Mouse (Mus musculus) midbrain, embryonic 13.5 days (tissue): ENCODE measurements around the gene Rimklb. TPM values are rescaled to one million over a fixed set of nuclear protein-coding genes. Genes with fewer than 3 reads are reported as not detected.
"Not testable (repeated sequence)": the region's sequence is repeated elsewhere in the genome, so short reads cannot be mapped to it uniquely, and the experiment has no call there.

ENCODE experiments used
- ATAC-seq: fragments of 200-750 bp; cut with Nextera tagmentation; 2 replicates; pipeline ENCODE4 v1.8.0; 2017; ENCODE audit warnings: mild to moderate bottlenecking, moderate TSS enrichment, moderate library complexity
- H3K27ac ChIP-seq: fragments of 300-500 bp; sonication (generic); 2 replicates; pipeline ENCODE4 v1.5.1; 2015; ENCODE audit warnings: inconsistent platforms, mild to moderate bottlenecking, moderate library complexity
- H3K27me3 ChIP-seq: fragments of 300-500 bp; sonication (generic); 2 replicates; pipeline ENCODE4 v1.6.1; 2015; ENCODE audit warnings: mild to moderate bottlenecking, inconsistent platforms
- H3K36me3 ChIP-seq: fragments of 300-500 bp; sonication (generic); 2 replicates; pipeline ENCODE4 v1.6.1; 2015; ENCODE audit warnings: mild to moderate bottlenecking, inconsistent platforms
- H3K4me1 ChIP-seq: fragments of 300-500 bp; sonication (generic); replicated peaks from 2 replicates; pipeline ENCODE4 v1.6.1; 2015; ENCODE audit warnings: inconsistent platforms
- H3K4me2 ChIP-seq: fragments of 300-500 bp; sonication (generic); replicated peaks from 2 replicates; pipeline ENCODE4 v1.6.1; 2015; ENCODE audit warnings: moderate library complexity, mild to moderate bottlenecking, inconsistent platforms
- H3K4me3 ChIP-seq: fragments of 300-500 bp; sonication (generic); replicated peaks from 2 replicates; pipeline ENCODE4 v1.5.1; 2015; ENCODE audit warnings: mild to moderate bottlenecking, inconsistent platforms
- H3K9ac ChIP-seq: fragments of 300-500 bp; sonication (generic); replicated peaks from 2 replicates; pipeline ENCODE4 v1.6.1; 2015; ENCODE audit warnings: mild to moderate bottlenecking, inconsistent platforms
- H3K9me3 ChIP-seq: fragments of 300-500 bp; sonication (generic); 2 replicates; pipeline ENCODE4 v1.6.1; 2016; ENCODE audit warnings: mild to moderate bottlenecking, inconsistent platforms
- WGBS: fragments of 180-500 bp; shearing (Covaris S2); methylation state at CpG from one replicate; pipeline ENCODE4 v1.1.7; 2015; 5-methylcytosine and 5-hydroxymethylcytosine counted together
- polyA plus RNA-seq: library from polyadenylated mRNA; unstranded; fragments of >200 nt; fragmentation: Nextera tagmentation; extraction: Ambion mirVana; gene quantifications from 2 replicates; pipeline ENCODE4 v1.2.1, GENCODE M21; 2015

Gene Rimklb
- polyA plus RNA-seq, 1 experiment from 2014 or later: 98.2 TPM

DNA sequence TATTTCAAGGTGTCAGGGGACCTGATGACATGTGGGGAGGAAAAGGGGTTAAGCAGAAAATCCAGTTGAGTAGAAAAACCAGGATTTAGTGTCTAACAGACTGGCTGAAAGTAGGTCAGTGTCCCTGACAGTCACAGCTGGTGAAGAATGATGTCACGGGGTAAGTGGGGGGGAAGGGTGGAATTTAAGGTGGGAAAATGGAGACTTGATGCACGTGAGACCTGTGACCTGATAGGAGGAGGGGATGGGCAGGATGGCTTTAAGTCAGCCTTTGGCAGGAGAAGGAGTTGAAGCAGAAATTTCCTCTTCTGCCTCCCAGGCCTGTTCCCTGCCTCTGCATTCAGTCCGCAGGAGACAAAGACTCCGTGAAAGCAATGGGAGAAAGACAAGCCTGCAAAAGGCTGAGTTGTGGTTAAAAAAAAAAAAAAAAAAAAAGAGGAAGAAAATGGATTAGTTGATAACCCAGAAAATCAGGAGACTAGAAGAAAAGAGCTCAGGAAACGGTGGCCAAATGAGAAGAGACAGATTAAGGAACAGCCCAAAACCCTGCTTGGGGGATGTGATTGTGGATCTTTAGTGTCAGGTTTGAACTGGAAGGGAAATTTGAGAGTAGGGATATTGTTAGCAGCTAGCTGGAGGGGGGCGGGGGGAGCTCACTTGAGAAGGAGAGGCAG lies 4.6 kb downstream of the Rimklb start:
- H3K36me3 ChIP-seq: no peaks in the 10 kb centered on the region
- H3K4me1 ChIP-seq: peaks cover 54% of the 10 kb centered on the region
- H3K27me3 ChIP-seq: peaks cover 3% of the 10 kb centered on the region; the same call in 1 of the 2 replicates
- H3K9ac ChIP-seq: no peak overlapping the region
- no peak for ATAC-seq
- no peak overlapping the region for H3K4me3 ChIP-seq
- no peak overlapping the region for H3K4me2 ChIP-seq
- H3K27ac ChIP-seq: peak overlapping the region; percentile 83
- 17% methylated on average over 6 of the region's 6 CpGs for WGBS
- no peaks in the 10 kb centered on the region for H3K9me3 ChIP-seq

DNA sequence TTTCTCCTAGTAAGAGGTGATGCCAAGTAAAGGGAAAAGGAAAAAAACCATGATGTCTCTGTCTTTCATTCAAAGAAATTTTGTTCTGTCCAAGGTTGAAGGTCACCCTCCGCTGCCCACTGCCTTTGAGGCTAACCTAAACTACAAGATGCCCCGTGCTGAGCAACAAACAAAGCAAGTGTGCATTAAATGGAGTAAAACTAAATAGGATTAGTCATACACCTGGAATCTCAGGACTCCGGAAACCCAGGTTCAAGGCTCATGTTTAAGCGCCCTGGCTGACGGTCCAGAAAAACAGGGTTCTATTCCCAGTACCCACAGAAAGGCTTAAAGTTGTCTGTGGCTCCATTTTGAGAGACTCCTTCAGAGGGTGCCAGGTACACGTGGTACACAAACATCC lies 6.1 kb downstream of the Rimklb start:
- H3K9ac ChIP-seq: no peak overlapping the region
- H3K4me2 ChIP-seq: peak overlapping the region; percentile 58
- H3K27me3 ChIP-seq: peaks cover 3% of the 10 kb centered on the region; the same call in 1 of the 2 replicates
- H3K4me1 ChIP-seq: peaks cover 54% of the 10 kb centered on the region
- no peaks in the 10 kb centered on the region for H3K36me3 ChIP-seq
- WGBS: 11% methylated on average over 6 of the region's 6 CpGs
- no peak for ATAC-seq
- no peaks in the 10 kb centered on the region for H3K9me3 ChIP-seq
- H3K4me3 ChIP-seq: no peak overlapping the region
- no peak overlapping the region for H3K27ac ChIP-seq

DNA sequence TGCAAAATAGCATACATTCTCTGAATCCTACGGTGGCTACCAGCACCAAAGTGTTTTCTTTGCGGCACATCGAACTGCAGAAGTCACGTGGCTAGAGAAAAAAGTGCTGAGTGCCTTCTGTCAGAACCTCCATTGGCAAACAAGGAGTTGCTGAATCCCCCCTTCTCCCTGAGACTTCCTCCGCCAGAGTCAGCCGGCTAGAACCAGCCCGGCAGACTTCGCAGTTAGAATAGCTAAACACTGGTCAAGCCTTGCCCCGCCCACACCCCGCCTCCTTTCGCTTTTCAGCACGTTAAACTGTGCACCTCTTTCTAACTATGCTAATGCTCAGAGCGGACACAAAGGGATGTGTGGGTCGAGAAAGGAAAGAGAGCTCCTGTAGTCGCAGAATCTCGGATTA lies 7.0 kb downstream of the Rimklb start:
- H3K4me1 ChIP-seq: peaks cover 49% of the 10 kb centered on the region
- H3K36me3 ChIP-seq: no peaks in the 10 kb centered on the region
- peak overlapping the region; percentile 56 for H3K9ac ChIP-seq
- peak overlapping the region; percentile 39 for H3K4me3 ChIP-seq
- no peaks in the 10 kb centered on the region for H3K9me3 ChIP-seq
- H3K27me3 ChIP-seq: peaks cover 3% of the 10 kb centered on the region; the same call in 1 of the 2 replicates
- peak overlapping the region; percentile 81 for H3K27ac ChIP-seq
- H3K4me2 ChIP-seq: peak overlapping the region; percentile 58
- WGBS: under 1% methylated on average over 16 of the region's 16 CpGs
- peak; percentile 80 for ATAC-seq

DNA sequence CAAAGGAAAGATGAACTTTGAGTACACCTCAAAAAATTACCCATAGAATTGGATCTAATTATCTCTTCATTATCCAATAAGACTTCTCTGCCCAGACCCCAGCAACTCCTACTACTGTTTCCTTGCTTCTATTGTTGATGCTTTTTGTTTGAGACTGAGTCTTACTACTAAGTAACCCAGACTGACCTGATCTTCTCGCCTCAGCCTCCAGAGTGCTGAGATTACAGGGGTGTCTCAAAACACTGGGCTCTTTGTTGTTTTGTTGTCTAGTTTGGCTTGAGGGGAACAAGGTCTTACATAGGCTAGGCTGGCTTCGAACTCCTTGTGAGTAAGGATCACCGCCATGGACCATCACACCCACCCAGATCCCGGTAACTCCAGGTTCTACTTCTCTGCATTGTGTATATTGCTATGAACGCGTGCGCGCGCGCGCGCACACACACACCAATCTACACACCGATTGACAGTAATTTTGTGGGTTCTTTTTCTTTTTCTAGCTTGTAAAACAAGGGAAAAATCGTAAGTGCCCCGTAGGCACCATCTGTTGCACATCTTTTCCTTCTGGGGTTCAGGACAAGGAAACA lies 7.5 kb downstream of the Rimklb start:
- H3K4me3 ChIP-seq: peak overlapping the region; percentile 39
- ATAC-seq: no peak
- H3K4me2 ChIP-seq: peak overlapping the region; percentile 58
- H3K27me3 ChIP-seq: peaks cover 3% of the 10 kb centered on the region; the same call in 1 of the 2 replicates
- H3K9me3 ChIP-seq: no peaks in the 10 kb centered on the region
- no peaks in the 10 kb centered on the region for H3K36me3 ChIP-seq
- peaks cover 45% of the 10 kb centered on the region for H3K4me1 ChIP-seq
- H3K9ac ChIP-seq: peak overlapping the region; percentile 56
- WGBS: 28% methylated on average over 15 of the region's 15 CpGs
- H3K27ac ChIP-seq: peak overlapping the region; percentile 81

- H3K9me3 ChIP-seq: no peaks in the 10 kb centered on the region
- H3K27me3 ChIP-seq: no peaks in the 10 kb centered on the region
- H3K27ac ChIP-seq: peak overlapping the region; percentile 96
- peak overlapping the region; percentile 85 for H3K9ac ChIP-seq
- peak overlapping the region; percentile 55 for H3K4me2 ChIP-seq
- peak; percentile 95 for ATAC-seq
- no peaks in the 10 kb centered on the region for H3K36me3 ChIP-seq
- H3K4me1 ChIP-seq: peaks cover 32% of the 10 kb centered on the region
- peak overlapping the region; percentile 72 for H3K4me3 ChIP-seq
- under 1% methylated on average over 61 of the region's 111 CpGs for WGBS
Measured at GRCm38 (mm10) chr6:122486297-122487117, 12.1 kb downstream of the Rimklb start.

DNA sequence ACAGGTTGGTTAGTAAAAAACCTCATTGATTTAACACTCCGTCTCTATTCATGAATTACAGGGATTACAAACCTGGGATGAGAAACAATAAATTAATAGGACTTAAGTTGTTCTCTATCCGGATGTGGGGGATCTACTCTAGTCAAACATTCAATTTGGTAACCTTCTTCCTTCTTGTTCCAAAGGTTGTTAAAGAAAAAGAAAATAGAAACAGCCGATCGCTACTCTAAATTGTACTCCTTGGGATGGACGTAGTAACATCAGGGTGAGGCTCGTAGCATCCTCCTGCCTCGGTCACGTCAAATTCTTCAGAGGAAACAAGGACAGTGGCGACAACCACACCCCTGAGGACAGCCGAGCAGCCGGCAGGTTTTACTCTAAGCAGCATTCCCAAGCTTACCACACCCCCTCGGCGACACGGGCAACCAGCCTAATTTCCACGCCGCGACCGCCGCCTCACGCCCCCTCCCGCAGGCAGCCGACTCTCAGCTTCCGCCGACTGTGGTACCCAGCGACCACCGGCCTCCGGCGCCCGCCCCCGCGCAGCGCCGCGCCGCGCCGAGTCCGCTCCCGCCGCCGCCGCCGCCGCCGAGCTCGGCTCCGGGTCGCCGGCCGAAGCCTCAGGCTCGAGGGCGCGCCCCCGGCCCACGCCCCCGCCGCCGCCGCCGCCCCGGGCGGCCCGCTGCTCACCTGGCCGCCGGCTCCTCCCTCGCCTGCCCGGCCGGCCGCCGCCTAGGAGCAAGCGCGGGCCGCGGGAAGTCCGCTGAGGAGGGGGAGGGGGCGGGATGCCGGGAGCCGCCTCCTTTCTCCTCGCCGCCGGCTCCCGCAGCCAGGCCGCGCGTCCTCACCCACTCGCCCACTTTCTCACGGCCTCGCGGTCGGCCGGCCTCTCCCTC lies 12.9 kb downstream of the Rimklb start:
- Histone ChIP-seq H3K9me3 (no peaks in the 10 kb centered on the region), H3K36me3 (no peaks in the 10 kb centered on the region), H3K27me3 (no peaks in the 10 kb centered on the region), H3K4me2 (peak overlapping the region; percentile 55), H3K4me1 (peaks cover 25% of the 10 kb centered on the region), H3K27ac (peak overlapping the region; percentile 96), H3K9ac (peak overlapping the region; percentile 85), H3K4me3 (peak overlapping the region; percentile 72)
- peak; percentile 57 for ATAC-seq
- WGBS: 2% methylated on average over 69 of the region's 91 CpGs

- H3K9ac ChIP-seq: no peak overlapping the region
Measured at GRCm38 (mm10) chr6:122478062-122478461, 20.5 kb downstream of the Rimklb start.

GRCm38 (mm10) chr6:122471461-122471860 lies 27.1 kb downstream of the Rimklb start:
- not testable (repeated sequence) for H3K27ac ChIP-seq, H3K27me3 ChIP-seq, H3K4me2 ChIP-seq, H3K4me3 ChIP-seq, H3K9ac ChIP-seq, H3K9me3 ChIP-seq, H3K4me1 ChIP-seq, ATAC-seq
- 97% methylated on average over 3 of the region's 3 CpGs for WGBS
- peaks cover 59% of the 10 kb centered on the region for H3K36me3 ChIP-seq

More at GRCm38 (mm10) chr6:122478062-122478461, 20.5 kb downstream of the Rimklb start:
- no peak overlapping the region for H3K4me2 ChIP-seq
- H3K9me3 ChIP-seq: no peaks in the 10 kb centered on the region
- ATAC-seq: no peak
- H3K27ac ChIP-seq: no peak overlapping the region
- no peak overlapping the region for H3K4me3 ChIP-seq
- H3K4me1 ChIP-seq: peaks cover 19% of the 10 kb centered on the region
- no peaks in the 10 kb centered on the region for H3K27me3 ChIP-seq
- H3K36me3 ChIP-seq: no peaks in the 10 kb centered on the region
- WGBS: 84% methylated on average over 3 of the region's 3 CpGs

DNA sequence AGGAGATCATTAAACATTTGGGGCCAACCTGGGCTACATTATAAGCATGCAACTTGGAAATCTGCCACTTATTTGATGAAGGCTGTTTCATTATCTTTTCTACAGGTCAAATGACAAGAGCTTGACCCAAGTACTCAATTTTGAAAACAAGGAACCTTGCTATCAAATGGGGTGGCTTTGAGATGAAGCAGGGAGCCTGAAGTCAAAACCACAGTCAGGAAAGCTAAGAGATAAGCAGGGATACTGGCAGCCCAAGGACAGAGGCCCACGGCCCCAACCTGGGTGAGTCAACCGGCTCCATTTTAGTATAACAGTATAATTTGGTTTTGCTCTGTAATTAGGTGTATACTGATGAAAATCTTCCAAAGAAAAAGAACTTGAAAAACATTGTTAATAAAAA lies 28.3 kb downstream of the Rimklb start:
- H3K9ac ChIP-seq: no peak overlapping the region
- no peaks in the 10 kb centered on the region for H3K27me3 ChIP-seq
- 0 out of 2 replicates have a peak, but pooled peaks cover 2% of the 10 kb centered on the region for H3K4me1 ChIP-seq
- H3K27ac ChIP-seq: no peak overlapping the region
- no peaks in the 10 kb centered on the region for H3K9me3 ChIP-seq
- H3K4me2 ChIP-seq: no peak overlapping the region
- ATAC-seq: no peak
- no peak overlapping the region for H3K4me3 ChIP-seq
- H3K36me3 ChIP-seq: peaks cover 69% of the 10 kb centered on the region
- WGBS: 94% methylated on average over 2 of the region's 2 CpGs

DNA sequence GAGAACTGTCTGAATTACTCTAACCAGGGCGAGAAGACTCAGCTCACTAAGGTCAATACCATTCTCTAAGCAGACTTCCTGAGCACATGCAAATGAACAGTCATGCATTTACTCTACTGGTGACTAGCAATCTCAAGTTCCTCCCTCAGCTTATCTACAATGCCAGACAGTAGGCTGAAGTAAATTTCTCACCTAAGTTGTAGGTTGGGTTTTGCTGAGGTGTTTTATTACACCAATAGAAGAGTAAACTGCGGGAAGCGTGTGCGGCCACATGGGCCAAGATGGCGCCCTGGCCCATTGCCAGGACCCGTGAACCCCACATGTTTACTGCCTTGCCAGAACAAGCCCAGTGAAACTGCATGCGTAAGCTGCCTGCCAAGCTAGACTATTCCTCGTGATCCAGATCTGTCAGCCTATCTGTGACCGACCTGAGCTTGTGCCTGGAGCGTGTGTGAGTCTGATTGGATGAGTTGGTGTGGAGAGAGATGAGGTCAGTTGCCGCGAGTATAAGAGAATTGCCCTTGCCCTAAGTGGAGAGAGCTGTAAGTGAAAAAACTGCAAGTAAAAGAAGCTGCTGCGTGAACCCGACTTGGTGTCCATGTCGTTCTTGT lies 29.4 kb downstream of the Rimklb start:
- Histone ChIP-seq H3K36me3 (peaks cover 75% of the 10 kb centered on the region), H3K27me3 (no peaks in the 10 kb centered on the region), H3K4me3 (no peak overlapping the region), H3K4me2 (no peak overlapping the region), H3K9me3 (no peaks in the 10 kb centered on the region), H3K4me1 (0 out of 2 replicates have a peak, but pooled peaks cover 2% of the 10 kb centered on the region), H3K9ac (no peak overlapping the region), H3K27ac (no peak overlapping the region)
- WGBS: 96% methylated on average over 15 of the region's 15 CpGs
- no peak for ATAC-seq
